Mouse (Mus musculus) heart, embryonic 12.5 days (tissue): Measurements from ENCODE around the gene Hpdl. TPM values are rescaled to one million over a fixed set of nuclear protein-coding genes. Genes with fewer than 3 reads are reported as not detected.
A peak's percentile ranks its signal among the peaks of the same experiment; 100 is the strongest.
"Not testable (repeated sequence)": the region's sequence is repeated elsewhere in the genome, so short reads cannot be mapped to it uniquely, and the experiment has no call there.

Experiments used
- ATAC-seq: fragments of 200-750 bp; cut with Nextera tagmentation; 2 replicates; pipeline ENCODE4 v1.8.0; 2017; ENCODE audit warnings: moderate TSS enrichment, moderate library complexity; ENCODE audit not compliant: insufficient number of reproducible peaks, low FRiP score
- H3K27ac ChIP-seq: fragments of 300-500 bp; sonication (generic); 2 replicates; pipeline ENCODE4 v1.5.1; 2016; ENCODE audit warnings: mild to moderate bottlenecking, moderate library complexity; ENCODE audit not compliant: poor library complexity, severe bottlenecking
- H3K27me3 ChIP-seq: fragments of 300-500 bp; sonication (generic); replicated peaks from 2 replicates; pipeline ENCODE4 v1.6.1; 2016; ENCODE audit warnings: mild to moderate bottlenecking, moderate library complexity
- H3K36me3 ChIP-seq: fragments of 300-500 bp; sonication (generic); 2 replicates; pipeline ENCODE4 v1.6.1; 2016; ENCODE audit warnings: mild to moderate bottlenecking, moderate library complexity
- H3K4me1 ChIP-seq: fragments of 300-500 bp; sonication (generic); replicated peaks from 2 replicates; pipeline ENCODE4 v1.6.1; 2016; ENCODE audit warnings: mild to moderate bottlenecking
- H3K4me2 ChIP-seq: fragments of 300-500 bp; sonication (generic); 2 replicates; pipeline ENCODE4 v1.6.1; 2016; ENCODE audit warnings: mild to moderate bottlenecking, moderate library complexity
- H3K4me3 ChIP-seq: fragments of 300-500 bp; sonication (generic); 2 replicates; pipeline ENCODE4 v1.5.1; 2016; ENCODE audit warnings: mild to moderate bottlenecking
- H3K9ac ChIP-seq: fragments of 300-500 bp; sonication (generic); 2 replicates; pipeline ENCODE4 v1.6.1; 2016; ENCODE audit warnings: mild to moderate bottlenecking, moderate library complexity
- H3K9me3 ChIP-seq: fragments of 300-500 bp; sonication (generic); replicated peaks from 2 replicates; pipeline ENCODE4 v1.6.1; 2016; ENCODE audit warnings: mild to moderate bottlenecking, moderate library complexity
- WGBS: fragments of 180-500 bp; shearing (Covaris S2); methylation state at CpG from one replicate; pipeline ENCODE4 v1.1.7; 2016; 5-methylcytosine and 5-hydroxymethylcytosine counted together
- polyA plus RNA-seq: library from polyadenylated mRNA; unstranded; fragments of >200 nt; fragmentation: Nextera tagmentation; extraction: Ambion mirVana; gene quantifications from 2 replicates; pipeline ENCODE4 v1.2.1, GENCODE M21; 2016

Hpdl gene
- 0.66 and 0.74 TPM in 2 replicates for polyA plus RNA-seq

GRCm38 (mm10) chr4:116821694-116822016, at the start of gene Hpdl:
TSS of gene Hpdl (minus strand) at chr4:116821707.
- peaks cover 17% of the 10 kb centered on the region for H3K4me1 ChIP-seq
- H3K27ac ChIP-seq = no peak within 1 kb of the TSS
- 11% methylated on average over 9 of the region's 9 CpGs for WGBS
- no peaks in the 10 kb centered on the region for H3K9me3 ChIP-seq
- no peak; the same call in 1 of the 2 replicates for ATAC-seq
- H3K4me2 ChIP-seq = peak within 1 kb of the TSS; percentile 95
- peak within 1 kb of the TSS; percentile 68 for H3K9ac ChIP-seq
- H3K4me3 ChIP-seq = peak within 1 kb of the TSS; percentile 56
- peaks cover 14% of the 10 kb centered on the region for H3K36me3 ChIP-seq
- peaks cover 21% of the 10 kb centered on the region for H3K27me3 ChIP-seq

- Histone ChIP-seq H3K9ac (no peak overlapping the region), H3K9me3 (no peaks in the 10 kb centered on the region), H3K4me1 (no peaks in the 10 kb centered on the region), H3K4me2 (no peak overlapping the region), H3K27me3 (peaks cover 6% of the 10 kb centered on the region), H3K27ac (no peak overlapping the region), H3K4me3 (no peak overlapping the region), H3K36me3 (no peaks in the 10 kb centered on the region)
- 65% methylated on average over 3 of the region's 3 CpGs for WGBS
- no peak for ATAC-seq
Observed at GRCm38 (mm10) chr4:116869898-116870297, 48.4 kb upstream of the Hpdl start.

- no peak overlapping the region for H3K27ac ChIP-seq
- H3K9ac ChIP-seq = no peak overlapping the region
- H3K27me3 ChIP-seq = no peaks in the 10 kb centered on the region
- 46% methylated on average over 8 of the region's 8 CpGs for WGBS
- H3K4me2 ChIP-seq = no peak overlapping the region
- no peaks in the 10 kb centered on the region for H3K4me1 ChIP-seq
- no peaks in the 10 kb centered on the region for H3K36me3 ChIP-seq
- ATAC-seq = no peak
- no peaks in the 10 kb centered on the region for H3K9me3 ChIP-seq
- no peak overlapping the region for H3K4me3 ChIP-seq
Observed at GRCm38 (mm10) chr4:116862023-116862422, 40.5 kb upstream of the Hpdl start.

- H3K9me3 ChIP-seq = no peaks in the 10 kb centered on the region
- H3K4me1 ChIP-seq = no peaks in the 10 kb centered on the region
- H3K36me3 ChIP-seq = no peaks in the 10 kb centered on the region
- ATAC-seq = no peak
- H3K4me3 ChIP-seq = no peak overlapping the region
- no peak overlapping the region for H3K4me2 ChIP-seq
- no peak overlapping the region for H3K27ac ChIP-seq
- H3K27me3 ChIP-seq = no peaks in the 10 kb centered on the region
- H3K9ac ChIP-seq = no peak overlapping the region
- 67% methylated on average over 5 of the region's 5 CpGs for WGBS
Observed at GRCm38 (mm10) chr4:116859711-116860110, 38.2 kb upstream of the Hpdl start.

- no peak overlapping the region for H3K9ac ChIP-seq
- no peaks in the 10 kb centered on the region for H3K27me3 ChIP-seq
- no peak for ATAC-seq
- H3K4me1 ChIP-seq = no peaks in the 10 kb centered on the region
- no peaks in the 10 kb centered on the region for H3K9me3 ChIP-seq
- H3K36me3 ChIP-seq = no peaks in the 10 kb centered on the region
- WGBS = 85% methylated on average over 10 of the region's 10 CpGs
- no peak overlapping the region for H3K4me2 ChIP-seq
- H3K27ac ChIP-seq = no peak overlapping the region
- no peak overlapping the region for H3K4me3 ChIP-seq
Observed at GRCm38 (mm10) chr4:116857203-116857602, 35.7 kb upstream of the Hpdl start.

- Histone ChIP-seq H3K4me3 (no peak overlapping the region), H3K9ac (no peak overlapping the region), H3K36me3 (no peaks in the 10 kb centered on the region), H3K4me2 (no peak overlapping the region), H3K27me3 (no peaks in the 10 kb centered on the region), H3K27ac (no peak overlapping the region), H3K9me3 (no peaks in the 10 kb centered on the region), H3K4me1 (no peaks in the 10 kb centered on the region)
- no peak for ATAC-seq
- 23% methylated on average over 2 of the region's 2 CpGs for WGBS
Observed at GRCm38 (mm10) chr4:116854286-116854685, 32.8 kb upstream of the Hpdl start.

GRCm38 (mm10) chr4:116849901-116850300, 28.4 kb upstream of the Hpdl start:
- Histone ChIP-seq H3K27ac (no peak overlapping the region), H3K36me3 (no peaks in the 10 kb centered on the region), H3K4me2 (no peak overlapping the region), H3K9me3 (no peaks in the 10 kb centered on the region), H3K4me3 (no peak overlapping the region), H3K9ac (no peak overlapping the region), H3K27me3 (no peaks in the 10 kb centered on the region), H3K4me1 (no peaks in the 10 kb centered on the region)
- WGBS = 74% methylated on average over 3 of the region's 3 CpGs
- ATAC-seq = no peak

- Histone ChIP-seq H3K4me2 (no peak overlapping the region), H3K9me3 (0 out of 2 replicates have a peak, but pooled peaks cover 5% of the 10 kb centered on the region), H3K4me1 (0 out of 2 replicates have a peak, but pooled peaks cover 3% of the 10 kb centered on the region), H3K27me3 (peaks cover 12% of the 10 kb centered on the region), H3K4me3 (no peak overlapping the region), H3K36me3 (no peaks in the 10 kb centered on the region), H3K27ac (no peak overlapping the region), H3K9ac (no peak overlapping the region)
- ATAC-seq = no peak
- WGBS = 91% methylated on average over 3 of the region's 3 CpGs
Observed at GRCm38 (mm10) chr4:116844324-116844723, 22.8 kb upstream of the Hpdl start.

- Histone ChIP-seq H3K27ac (no peak overlapping the region), H3K36me3 (no peaks in the 10 kb centered on the region), H3K4me1 (0 out of 2 replicates have a peak, but pooled peaks cover 3% of the 10 kb centered on the region), H3K4me2 (no peak overlapping the region), H3K9me3 (0 out of 2 replicates have a peak, but pooled peaks cover 5% of the 10 kb centered on the region), H3K27me3 (peaks cover 16% of the 10 kb centered on the region), H3K9ac (no peak overlapping the region), H3K4me3 (no peak overlapping the region)
- ATAC-seq = no peak
- WGBS = 73% methylated on average over 6 of the region's 6 CpGs
Observed at GRCm38 (mm10) chr4:116840841-116841240, 19.3 kb upstream of the Hpdl start.

- Histone ChIP-seq H3K4me3 (peak overlapping the region; percentile 24), H3K27me3 (peaks cover 16% of the 10 kb centered on the region), H3K4me2 (peak overlapping the region; percentile 63)
- not testable (repeated sequence) for H3K9ac ChIP-seq, H3K4me1 ChIP-seq, H3K9me3 ChIP-seq, H3K27ac ChIP-seq, H3K36me3 ChIP-seq, ATAC-seq
- 18% methylated on average over 24 of the region's 29 CpGs for WGBS
Observed at GRCm38 (mm10) chr4:116840096-116840495, 18.6 kb upstream of the Hpdl start.

GRCm38 (mm10) chr4:116838999-116839398, 17.5 kb upstream of the Hpdl start:
- ATAC-seq = no peak
- WGBS = 51% methylated on average over 2 of the region's 2 CpGs
- Histone ChIP-seq H3K4me2 (no peak overlapping the region), H3K9ac (no peak overlapping the region), H3K36me3 (no peaks in the 10 kb centered on the region), H3K27ac (no peak overlapping the region), H3K4me1 (0 out of 2 replicates have a peak, but pooled peaks cover 3% of the 10 kb centered on the region), H3K9me3 (no peaks in the 10 kb centered on the region), H3K27me3 (peaks cover 16% of the 10 kb centered on the region), H3K4me3 (no peak overlapping the region)

GRCm38 (mm10) chr4:116830070-116830368, 8.5 kb upstream of the Hpdl start:
- WGBS = 40% methylated on average over 6 of the region's 6 CpGs
- no peak overlapping the region for H3K27ac ChIP-seq
- no peak for ATAC-seq
- H3K9me3 ChIP-seq = no peaks in the 10 kb centered on the region
- no peaks in the 10 kb centered on the region for H3K27me3 ChIP-seq
- no peak overlapping the region for H3K9ac ChIP-seq
- H3K36me3 ChIP-seq = no peaks in the 10 kb centered on the region
- H3K4me2 ChIP-seq = no peak overlapping the region
- peaks cover 4% of the 10 kb centered on the region for H3K4me1 ChIP-seq
- no peak overlapping the region for H3K4me3 ChIP-seq
